Comparison of ENCODE assay signal across 24 mouse cellular contexts in genomic region chr4:9162374-9162773, GRCm38 (mm10).
DNase-seq lines count a peak whose midpoint lies in the region; ATAC-seq and TF ChIP-seq lines count a peak whose summit lies in the region.
"Had no signal": no experiment of that assay in that cellular context is flagged by ENCODE, and none has a peak within 500 bp of the region (broad histone marks: within the 10 kb centered on the region; RNA-seq: fewer than 3 reads in every experiment).

No protein-coding gene starts in this region.

- no peak overlapping the region for H3K4me2 ChIP-seq in forebrain, embryonic 16.5 days (ENCODE audit: low read length)
- H3K4me2 ChIP-seq in forebrain, embryonic 11.5 days (ENCODE audit: low read depth, low read length, severe bottlenecking), result no peak overlapping the region
- H3K4me2 ChIP-seq in hindbrain, embryonic 13.5 days, result no peak overlapping the region
- H3K4me2 ChIP-seq in hindbrain, embryonic 12.5 days (replicated peaks), result no peak overlapping the region
- H3K4me2 ChIP-seq in midbrain, embryonic 11.5 days, result no peak overlapping the region
- H3K4me2 ChIP-seq in midbrain, embryonic 15.5 days, result no peak overlapping the region
- H3K4me2 ChIP-seq: embryonic facial prominence, embryonic 15.5 days; forebrain, embryonic 12.5 days; heart, embryonic 13.5 days had no signal

- no peak overlapping the region for H3K9ac ChIP-seq in forebrain, embryonic 16.5 days (replicated peaks; ENCODE audit: low read depth, low read length)
- H3K9ac ChIP-seq in forebrain, embryonic 11.5 days (ENCODE audit: low read length), result no peak overlapping the region
- H3K9ac ChIP-seq in hindbrain, embryonic 13.5 days, result no peak overlapping the region
- no peak overlapping the region for H3K9ac ChIP-seq in hindbrain, embryonic 12.5 days
- H3K9ac ChIP-seq in midbrain, embryonic 11.5 days (ENCODE audit: low read length), result no peak overlapping the region
- no peak overlapping the region for H3K9ac ChIP-seq in midbrain, embryonic 15.5 days
- H3K9ac ChIP-seq: embryonic facial prominence, embryonic 15.5 days; forebrain, embryonic 12.5 days; heart, embryonic 13.5 days had no signal

- H3K9me3 ChIP-seq in forebrain, embryonic 16.5 days (ENCODE audit: control insufficient read depth, low read length), result no peaks in the 10 kb centered on the region
- H3K9me3 ChIP-seq in forebrain, embryonic 11.5 days (ENCODE audit: control insufficient read depth, low read length), result no peaks in the 10 kb centered on the region
- no peaks in the 10 kb centered on the region for H3K9me3 ChIP-seq in hindbrain, embryonic 13.5 days
- H3K9me3 ChIP-seq in hindbrain, embryonic 12.5 days (replicated peaks), result no peaks in the 10 kb centered on the region
- H3K9me3 ChIP-seq in midbrain, embryonic 11.5 days (ENCODE audit: control insufficient read depth, low read length), result no peaks in the 10 kb centered on the region
- no peaks in the 10 kb centered on the region for H3K9me3 ChIP-seq in midbrain, embryonic 15.5 days
- H3K9me3 ChIP-seq: embryonic facial prominence, embryonic 15.5 days; forebrain, embryonic 12.5 days; G1E; heart, embryonic 13.5 days had no signal

- no peaks in the 10 kb centered on the region for H3K4me1 ChIP-seq in forebrain, embryonic 16.5 days (replicated peaks; ENCODE audit: control insufficient read depth, insufficient read depth, low read length)
- peaks cover 4% of the 10 kb centered on the region; the same call in 1 of the 2 replicates for H3K4me1 ChIP-seq in forebrain, embryonic 11.5 days (replicated peaks; ENCODE audit: control insufficient read depth, insufficient read depth, low read length)
- H3K4me1 ChIP-seq in hindbrain, embryonic 13.5 days (replicated peaks), result peaks cover 13% of the 10 kb centered on the region
- H3K4me1 ChIP-seq in hindbrain, embryonic 12.5 days, result peaks cover 14% of the 10 kb centered on the region
- peaks cover 13% of the 10 kb centered on the region; the same call in 1 of the 2 replicates for H3K4me1 ChIP-seq in midbrain, embryonic 11.5 days (ENCODE audit: control insufficient read depth, insufficient read depth, low read length)
- no peaks in the 10 kb centered on the region for H3K4me1 ChIP-seq in midbrain, embryonic 15.5 days
- H3K4me1 ChIP-seq: embryonic facial prominence, embryonic 15.5 days; heart, embryonic 13.5 days had no signal

- DNase-seq in forebrain, embryonic 11.5 days (ENCODE audit: low spot score), result no peak
- DNase-seq in midbrain, embryonic 11.5 days (ENCODE audit: low spot score, missing footprints), result peak; percentile 73
- peak; percentile 42 for DNase-seq in brain, embryonic 14.5 days (ENCODE audit: low read depth)
- DNase-seq in thymus, postnatal 14 days, result no peak
- DNase-seq: adrenal gland, adult 8-10 months; adrenal gland, postnatal 36 days; B cell, adult 2 months; cerebellum, adult 11 months; cerebellum, adult 8-10 months; cerebellum, postnatal 14 days; gastrocnemius, adult 2 months; gastrocnemius, postnatal 36 days; heart, adult 11 months; heart, postnatal 36 days had no signal

- peak; percentile 57; the same call in 1 of the 2 replicates for ATAC-seq in forebrain, embryonic 16.5 days
- ATAC-seq in forebrain, embryonic 11.5 days (replicated peaks; ENCODE audit: low FRiP score), result no peak
- ATAC-seq in hindbrain, embryonic 13.5 days (ENCODE audit: low FRiP score), result no peak
- no peak for ATAC-seq in hindbrain, embryonic 12.5 days (ENCODE audit: low FRiP score)
- no peak for ATAC-seq in midbrain, embryonic 11.5 days (ENCODE audit: low FRiP score)
- no peak for ATAC-seq in midbrain, embryonic 15.5 days (replicated peaks)
- ATAC-seq: CD4-positive, CD25-positive, alpha-beta regulatory T cell, adult 4 months had no signal

- H3K4me3 ChIP-seq in forebrain, embryonic 16.5 days (replicated peaks; ENCODE audit: low read length), result no peak overlapping the region
- no peak overlapping the region for H3K4me3 ChIP-seq in forebrain, embryonic 11.5 days (ENCODE audit: low read depth, low read length)
- no peak overlapping the region for H3K4me3 ChIP-seq in hindbrain, embryonic 13.5 days
- no peak overlapping the region for H3K4me3 ChIP-seq in hindbrain, embryonic 12.5 days
- H3K4me3 ChIP-seq in midbrain, embryonic 11.5 days (ENCODE audit: low read depth, low read length), result no peak overlapping the region
- no peak overlapping the region for H3K4me3 ChIP-seq in midbrain, embryonic 15.5 days
- H3K4me3 ChIP-seq: embryonic facial prominence, embryonic 15.5 days; erythroblast, embryonic 14.5 days; forebrain, embryonic 12.5 days; gastrocnemius, adult 2 months; heart, embryonic 13.5 days had no signal

- no peak for TF ChIP-seq CTCF in brain, embryonic 14.5 days (IDR thresholded peaks at IDR 0.05; ENCODE audit: borderline replicate concordance, extremely low read depth, insufficient read depth, insufficient read length)

- H3K36me3 ChIP-seq in forebrain, embryonic 16.5 days (ENCODE audit: control insufficient read depth, insufficient read depth), result no peaks in the 10 kb centered on the region
- H3K36me3 ChIP-seq in forebrain, embryonic 11.5 days (ENCODE audit: control insufficient read depth, insufficient read depth, low read length), result no peaks in the 10 kb centered on the region
- H3K36me3 ChIP-seq in hindbrain, embryonic 13.5 days, result no peaks in the 10 kb centered on the region
- no peaks in the 10 kb centered on the region for H3K36me3 ChIP-seq in hindbrain, embryonic 12.5 days
- H3K36me3 ChIP-seq in midbrain, embryonic 11.5 days (ENCODE audit: control insufficient read depth, insufficient read depth, low read length), result no peaks in the 10 kb centered on the region
- no peaks in the 10 kb centered on the region for H3K36me3 ChIP-seq in midbrain, embryonic 15.5 days (replicated peaks)
- H3K36me3 ChIP-seq: embryonic facial prominence, embryonic 15.5 days; forebrain, embryonic 12.5 days; G1E; heart, embryonic 13.5 days had no signal

- TF ChIP-seq POLR2A in brain, embryonic 14.5 days (IDR thresholded peaks at IDR 0.05; ENCODE audit: borderline replicate concordance, extremely low read depth, insufficient read depth, insufficient read length, poor library complexity, severe bottlenecking), result no peak

- no peak overlapping the region for H3K27ac ChIP-seq in forebrain, embryonic 16.5 days (ENCODE audit: low read length)
- H3K27ac ChIP-seq in forebrain, embryonic 11.5 days (ENCODE audit: low read depth, low read length), result no peak overlapping the region
- peak overlapping the region; percentile 35 for H3K27ac ChIP-seq in hindbrain, embryonic 13.5 days
- no peak overlapping the region; the same call in 1 of the 2 replicates for H3K27ac ChIP-seq in hindbrain, embryonic 12.5 days
- H3K27ac ChIP-seq in midbrain, embryonic 11.5 days (ENCODE audit: low read depth, low read length), result no peak overlapping the region
- H3K27ac ChIP-seq in midbrain, embryonic 15.5 days, result no peak overlapping the region
- H3K27ac ChIP-seq: embryonic facial prominence, embryonic 15.5 days; forebrain, embryonic 12.5 days; gastrocnemius, adult 2 months; heart, embryonic 13.5 days had no signal

- WGBS in forebrain, embryonic 16.5 days, result 73% methylated on average over 7 of the region's 7 CpGs
- WGBS in forebrain, embryonic 11.5 days, result 92% methylated on average over 7 of the region's 7 CpGs
- 72% methylated on average over 7 of the region's 7 CpGs for WGBS in hindbrain, embryonic 13.5 days
- WGBS in hindbrain, embryonic 12.5 days, result 76% methylated on average over 7 of the region's 7 CpGs
- whole genome bisulfite sequencing in midbrain, embryonic 11.5 days, result 86% methylated on average over 7 of the region's 7 CpGs
- 73% methylated on average over 7 of the region's 7 CpGs for WGBS in midbrain, embryonic 15.5 days

- no peaks in the 10 kb centered on the region for H3K27me3 ChIP-seq in forebrain, embryonic 16.5 days (replicated peaks; ENCODE audit: control insufficient read depth, insufficient read depth, low read length)
- H3K27me3 ChIP-seq in forebrain, embryonic 11.5 days (ENCODE audit: control insufficient read depth, insufficient read depth, low read length), result no peaks in the 10 kb centered on the region
- no peaks in the 10 kb centered on the region for H3K27me3 ChIP-seq in hindbrain, embryonic 13.5 days
- no peaks in the 10 kb centered on the region for H3K27me3 ChIP-seq in hindbrain, embryonic 12.5 days
- H3K27me3 ChIP-seq in midbrain, embryonic 11.5 days (ENCODE audit: control insufficient read depth, insufficient read depth, low read length), result no peaks in the 10 kb centered on the region
- H3K27me3 ChIP-seq in midbrain, embryonic 15.5 days (replicated peaks), result no peaks in the 10 kb centered on the region
- H3K27me3 ChIP-seq: embryonic facial prominence, embryonic 15.5 days; forebrain, embryonic 12.5 days; heart, embryonic 13.5 days had no signal

Comparison
In these comparisons a context has a peak if more than half of its experiments do, and no peak if none do; other contexts are left out.
1. DNase-seq: peak in midbrain, embryonic 11.5 days (single experiment) and brain, embryonic 14.5 days (single experiment); none in forebrain, embryonic 11.5 days (single experiment) and thymus, postnatal 14 days (single experiment).